Mouse (Mus musculus): Measurements from ENCODE around the gene Gcm2. TPM values are rescaled to one million over a fixed set of nuclear protein-coding genes. Genes with fewer than 3 reads are reported as not detected.
A peak's percentile ranks its signal among the peaks of the same experiment; 100 is the strongest.

Gcm2 gene
- total RNA-seq, 2 experiments from 2014 or later, result not detected

DNA sequence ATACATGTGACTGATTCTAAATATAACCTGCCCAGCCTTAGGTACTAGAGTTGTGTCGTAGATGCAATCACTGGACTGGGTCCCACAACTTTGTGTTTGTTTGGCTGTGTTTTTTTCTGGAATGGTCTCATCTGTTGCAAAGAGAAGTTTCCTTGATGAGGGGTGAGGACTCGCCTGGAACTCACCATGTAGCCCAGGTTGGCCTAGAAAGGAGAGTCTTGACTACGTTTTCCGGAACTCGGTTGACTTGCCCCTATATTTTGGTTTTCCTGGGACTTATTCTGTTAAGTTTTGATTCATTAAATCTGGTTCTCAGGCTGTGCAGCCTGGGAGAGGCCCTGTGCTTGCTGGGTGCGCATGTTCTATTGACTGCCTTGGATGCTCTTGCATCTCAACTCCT lies 30.1 kb downstream of the Gcm2 start:
- DNase-seq (ENCODE audit: extremely low spot score in 1 of 2, low spot score in 1 of 2), result no peak

DNA sequence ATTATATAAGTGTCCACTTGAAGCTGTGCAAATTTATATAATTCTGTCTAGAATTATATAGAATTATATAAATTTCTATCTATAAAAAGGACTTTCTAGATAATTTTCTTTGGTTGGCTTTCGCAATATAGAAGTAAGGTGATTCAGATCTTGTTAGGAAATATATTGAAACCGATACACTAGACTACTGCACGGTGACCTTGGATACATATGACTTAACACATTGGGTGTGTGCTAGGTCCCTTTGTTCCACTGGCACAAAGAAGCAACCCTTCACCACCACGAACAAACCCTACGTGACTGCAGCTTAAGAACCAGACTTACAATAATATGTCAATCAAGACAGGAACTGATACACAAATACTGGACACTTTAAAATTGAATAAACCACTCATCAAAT lies 31.0 kb downstream of the Gcm2 start:
- DNase-seq (ENCODE audit: extremely low spot score in 1 of 2, low spot score in 1 of 2), result no peak

DNA sequence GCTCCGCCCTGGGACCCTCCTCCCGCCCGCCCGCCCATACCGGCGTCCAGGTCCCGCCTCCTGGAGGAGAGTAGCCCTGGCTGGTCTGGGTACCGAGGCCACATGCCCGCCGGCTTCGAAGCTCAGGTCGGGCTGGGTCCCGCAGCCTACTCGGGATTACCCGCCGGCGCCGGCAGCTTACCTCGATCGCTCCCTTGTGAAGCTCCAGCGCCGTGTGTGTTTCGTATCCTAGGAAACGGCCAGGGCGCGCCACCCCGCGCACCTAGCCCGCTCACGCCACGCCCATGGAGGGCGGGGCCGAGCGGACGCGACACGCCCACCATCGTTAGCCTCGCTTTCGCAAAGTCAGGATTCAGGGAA lies 31.4 kb downstream of the Gcm2 start, which contains the start of gene Mak:
Mak (minus strand) TSS at position 286 of the 360 bp plus-strand sequence.
- peak; percentile 51 to 59 for DNase-seq (ENCODE audit: extremely low spot score in 1 of 2, low spot score in 1 of 2)

DNA sequence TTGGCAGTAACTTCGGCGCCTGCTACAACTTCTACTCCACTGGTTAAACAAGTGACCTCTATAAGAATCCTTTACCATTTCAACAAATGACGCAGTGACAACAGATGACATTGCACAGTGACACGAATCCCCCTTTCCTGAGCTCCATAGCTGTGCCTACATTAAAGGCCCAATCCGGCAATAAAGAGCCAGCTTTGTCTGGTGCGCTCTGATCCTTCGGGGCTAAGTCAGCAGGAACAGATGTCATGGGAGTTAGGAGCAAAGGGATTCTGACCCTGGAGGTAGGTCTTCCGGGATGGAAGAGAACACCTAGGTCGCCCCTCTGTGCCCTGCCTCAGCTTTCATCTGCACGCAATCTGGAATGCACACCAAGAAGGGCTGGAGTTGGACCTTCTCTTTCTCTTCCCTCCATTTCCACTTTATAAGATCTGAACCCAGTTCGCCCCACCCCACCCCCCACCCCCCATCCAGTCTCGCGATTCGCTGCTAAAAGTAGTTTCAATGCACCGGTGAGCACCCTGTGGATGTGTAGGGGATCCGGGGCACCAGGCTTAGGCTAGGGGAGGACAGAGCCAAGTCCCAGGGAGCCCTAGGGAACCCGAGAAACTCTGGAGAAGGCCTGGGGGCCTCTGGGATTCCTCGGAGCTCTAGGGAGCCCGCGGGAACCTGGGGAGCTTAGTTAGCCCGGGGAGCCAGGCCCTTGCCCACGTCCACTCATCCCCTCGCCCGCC lies 32.0 kb downstream of the Gcm2 start:
- no peak for DNase-seq (ENCODE audit: extremely low spot score in 1 of 2, low spot score in 1 of 2)

DNA sequence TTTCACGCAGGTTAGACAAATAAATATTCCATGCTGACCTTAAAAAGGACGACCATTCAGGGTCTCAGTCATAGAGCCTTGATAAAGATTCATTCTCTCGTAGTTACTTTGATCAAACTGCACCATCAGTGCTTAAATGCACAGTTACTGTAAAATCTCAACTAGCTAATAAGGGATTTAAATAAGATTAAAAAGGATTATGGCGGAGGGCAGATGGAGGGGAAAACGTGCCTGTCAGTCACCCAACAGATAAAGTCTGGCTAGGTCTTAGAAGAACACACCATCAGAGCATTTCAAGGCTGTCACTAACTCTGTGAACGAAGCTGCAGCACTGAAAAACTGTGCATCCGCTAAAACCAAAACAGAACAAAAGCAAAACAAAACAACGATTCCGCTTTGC lies 32.9 kb downstream of the Gcm2 start:
- DNase-seq (ENCODE audit: extremely low spot score in 1 of 2, low spot score in 1 of 2), result no peak

DNA sequence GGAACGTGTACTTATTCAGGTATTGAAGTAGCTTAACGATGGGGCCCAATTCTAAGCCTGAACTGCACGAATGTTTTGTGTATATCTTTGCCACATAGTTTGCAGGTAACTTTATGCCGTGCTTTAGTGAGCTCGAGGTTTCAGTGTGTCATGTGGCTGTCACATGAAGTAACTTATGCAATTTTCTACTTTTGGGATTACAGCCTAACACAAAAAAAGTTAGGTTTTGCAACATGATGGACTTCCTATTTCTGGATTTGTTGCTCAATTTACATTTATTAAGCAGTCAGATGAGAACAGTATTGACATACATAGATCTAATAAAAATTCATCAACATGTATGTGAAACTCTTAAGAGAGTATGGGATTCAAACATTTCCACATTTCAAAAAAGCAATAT lies 37.0 kb downstream of the Gcm2 start:
- DNase-seq (ENCODE audit: extremely low spot score in 1 of 2, low spot score in 1 of 2), result no peak

DNA sequence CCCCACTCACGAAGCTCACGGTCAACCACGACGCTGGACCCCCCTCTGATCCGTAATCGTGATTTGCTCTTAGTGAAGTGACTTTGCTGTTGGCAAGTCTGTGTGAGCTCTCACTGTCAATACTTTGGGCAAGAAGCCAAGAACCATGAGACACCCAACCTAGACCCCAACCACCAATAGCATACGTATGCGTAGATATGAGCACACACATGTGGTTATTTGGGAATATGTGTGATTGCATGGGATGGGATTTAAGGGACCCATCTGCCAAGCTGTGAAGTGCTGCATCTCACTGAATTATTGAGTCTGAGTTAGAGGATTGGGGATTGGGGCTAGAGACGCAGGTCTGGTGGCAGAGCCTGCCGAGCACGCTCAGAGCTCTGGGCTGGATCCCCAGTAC lies 39.2 kb downstream of the Gcm2 start:
- DNase-seq (ENCODE audit: extremely low spot score in 1 of 2, low spot score in 1 of 2), result no peak

DNA sequence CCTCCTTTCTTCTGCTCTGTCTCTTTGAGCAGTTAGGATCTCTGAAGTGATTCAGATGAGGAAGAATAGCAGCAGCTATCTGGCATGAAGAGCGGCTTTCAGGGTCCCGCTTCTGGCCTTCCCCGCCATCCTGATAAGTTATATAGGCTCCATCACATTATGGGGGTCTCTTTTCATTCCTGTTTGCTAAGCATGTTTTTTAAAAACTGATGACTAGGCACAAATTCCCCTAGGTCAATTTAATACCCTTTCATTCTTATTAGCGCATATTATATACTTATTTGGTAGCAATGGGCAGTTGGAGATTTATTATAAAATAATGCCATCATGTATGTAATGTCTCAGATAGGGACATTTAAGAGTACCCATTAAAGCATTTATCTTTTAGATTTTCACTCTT lies 43.2 kb downstream of the Gcm2 start:
- no peak for DNase-seq (ENCODE audit: extremely low spot score in 1 of 2, low spot score in 1 of 2)

DNA sequence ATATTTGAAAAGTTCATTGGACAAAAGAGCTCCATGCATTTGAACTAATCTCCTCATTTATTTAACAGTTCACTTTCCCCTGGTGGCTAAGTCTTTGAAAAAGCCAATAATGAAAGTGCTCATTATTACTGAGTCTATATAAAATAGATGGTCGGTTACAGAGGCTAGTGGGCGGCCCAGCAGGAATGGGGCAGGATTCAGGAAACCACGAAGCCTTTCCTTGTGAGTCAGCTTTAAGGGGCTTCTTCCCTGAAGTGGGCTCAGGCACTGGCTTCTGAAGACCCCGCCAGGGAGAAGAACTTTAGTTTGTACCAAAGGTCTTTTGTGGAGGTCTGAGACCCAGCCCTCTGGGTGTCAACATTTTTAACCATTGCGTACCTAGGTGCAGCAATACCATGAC lies 58.9 kb downstream of the Gcm2 start:
- DNase-seq (ENCODE audit: extremely low spot score in 1 of 2, low spot score in 1 of 2), result no peak

Other genes with a start within 250 kb of the Gcm2 start
- gene Pak1ip1, start 110.0 kb downstream of the Gcm2 start, total RNA-seq (2021), result 10 to 100 TPM; 40.5 to 44.7 TPM
- 10 to 100 TPM; 57.8 to 65.9 TPM for gene Tmem14c, start 94.7 kb downstream of the Gcm2 start, total RNA-seq (2021)
- gene Mak, start 31.3 kb downstream of the Gcm2 start, total RNA-seq (2021), result 1 to 10 TPM in 1 of 2 experiments, under 1 TPM in 1; 0.71 to 1.4 TPM
- gene Sycp2l, start 3.3 kb upstream of the Gcm2 start, total RNA-seq (2021), result not detected
- gene Elovl2, start 109.4 kb upstream of the Gcm2 start, total RNA-seq (2021), result 10 to 100 TPM; 21.9 to 22.4 TPM
- gene Smim13, start 138.8 kb upstream of the Gcm2 start, total RNA-seq (2021), result 100 to 1,000 TPM; 140 to 149 TPM
- gene Gm17364, start 162.9 kb upstream of the Gcm2 start, total RNA-seq (2021), result not detected

Data from layer of hippocampus, postnatal 25 days (tissue).